Mouse (Mus musculus) embryo, embryonic 11.5 days (tissue): ENCODE measurements around the gene Olfr1323.

ENCODE experiments used
- DNase-seq: peaks from one replicate; pipeline ENCODE4 v3.0.0-alpha.2; 2012; ENCODE audit warnings: low read depth, low spot score

Gene Olfr1323

GRCm38 (mm10) chrX:50019259-50019658, at the start of gene Olfr1323:
Gene Olfr1323, minus strand, starts transcription at chrX:50019359.
- DNase-seq = no peak

GRCm38 (mm10) chrX:50012242-50012641, 6.9 kb downstream of the Olfr1323 start:
- DNase-seq = no peak
